Mouse (Mus musculus) kidney, adult 2 months (tissue): Measurements from ENCODE around the gene Fancg.

Source experiments
- CTCF ChIP-seq: fragments of 200-500 bp; conservative IDR thresholded peaks from 2 replicates; pipeline ENCODE4 v1.5.1; 2011; ENCODE audit warnings: low read depth, mild to moderate bottlenecking, control low read depth, low read length, moderate library complexity, mixed read lengths; ENCODE audit not compliant: insufficient read depth, insufficient read length
- POLR2A ChIP-seq: fragments of 200-500 bp; IDR thresholded peaks from one replicate; pipeline ENCODE4 v1.6.1; 2011; ENCODE audit warnings: low read depth, low read length, control low read depth

DNA sequence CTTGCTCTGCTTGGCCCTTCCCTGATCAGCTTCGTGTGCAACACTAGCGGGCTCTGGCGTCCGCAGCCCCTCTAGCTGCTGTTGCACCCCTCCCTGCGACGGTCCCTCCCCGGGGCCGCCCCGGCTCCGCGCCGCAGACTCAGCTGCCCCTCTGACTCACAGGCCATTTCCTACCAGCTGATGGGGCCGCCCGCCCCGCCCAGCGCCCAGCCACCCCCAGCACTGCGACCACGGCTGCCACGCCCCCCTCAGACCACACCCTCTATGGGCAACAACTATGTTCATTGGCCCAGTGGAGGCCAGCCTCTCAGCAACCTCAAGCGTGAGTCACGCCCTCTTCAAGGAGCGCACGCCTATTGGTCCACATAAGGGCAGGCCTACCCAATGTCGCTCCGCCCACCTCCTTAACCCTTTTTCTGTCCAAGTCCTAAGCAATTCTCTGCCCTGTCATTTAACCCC, 29.8 kb upstream of the Fancg start:
- TF ChIP-seq POLR2A (peak; percentile 30), CTCF (no peak)
